ENCODE assay signal across 12 mouse cellular contexts in genomic region chr19:16242708-16243107, GRCm38 (mm10).
"Had no signal": no experiment of that assay in that cellular context is flagged by ENCODE, and none has a peak within 500 bp of the region (broad histone marks: within the 10 kb centered on the region; RNA-seq: fewer than 3 reads in every experiment).

No protein-coding gene starts in this region.

- H3K9ac ChIP-seq: limb, embryonic 12.5 days; liver, embryonic 14.5 days; midbrain, embryonic 12.5 days; neural tube, embryonic 13.5 days had no signal

- DNase-seq: kidney, adult 2 months; kidney, postnatal 36 days; lung, adult 18-20 months; retina, postnatal 1 day; right cerebral cortex, postnatal 4 days; spleen, adult 18-20 months; thymus, postnatal 36 days had no signal

- H3K36me3 ChIP-seq: limb, embryonic 12.5 days; midbrain, embryonic 12.5 days; neural tube, embryonic 13.5 days had no signal

- H3K4me3 ChIP-seq: limb, embryonic 12.5 days; midbrain, embryonic 12.5 days; neural tube, embryonic 13.5 days had no signal

- H3K4me2 ChIP-seq: limb, embryonic 12.5 days; midbrain, embryonic 12.5 days; neural tube, embryonic 13.5 days had no signal

- ATAC-seq: midbrain, embryonic 16.5 days had no signal

- H3K27me3 ChIP-seq: limb, embryonic 12.5 days; midbrain, embryonic 12.5 days; neural tube, embryonic 13.5 days had no signal

- H3K27ac ChIP-seq: limb, embryonic 12.5 days; liver, embryonic 14.5 days; midbrain, embryonic 12.5 days had no signal

- H3K9me3 ChIP-seq: limb, embryonic 12.5 days; midbrain, embryonic 12.5 days; neural tube, embryonic 13.5 days had no signal
